Mouse (Mus musculus): Measurements from ENCODE around the gene Alk. TPM values are rescaled to one million over a fixed set of nuclear protein-coding genes. Genes with fewer than 3 reads are reported as not detected.
A peak's percentile ranks its signal among the peaks of the same experiment; 100 is the strongest.

Gene Alk
- polyA plus RNA-seq, 1 experiment from 2014 or later: 0.43 TPM

DNA sequence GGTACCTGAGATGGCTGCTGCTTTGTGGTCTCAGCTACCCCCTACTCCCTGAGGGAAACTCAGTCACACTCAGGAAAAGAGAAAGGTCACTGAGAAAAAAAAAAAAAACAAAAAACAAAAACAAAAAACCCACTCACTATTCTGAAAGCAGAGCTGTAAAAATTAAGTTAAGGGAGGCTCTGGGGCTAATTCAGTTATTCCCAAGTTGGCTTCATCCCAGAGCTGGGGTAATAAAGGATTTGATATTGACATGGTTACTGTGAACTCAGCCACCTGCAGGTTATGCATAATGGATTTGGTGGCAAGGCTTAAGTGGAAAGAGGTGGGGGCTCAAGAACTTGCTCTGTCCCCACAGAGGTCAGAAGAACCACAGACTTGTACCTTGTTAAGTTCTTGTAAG is 667.7 kb downstream of the Alk start:
- no peak for ATAC-seq (ENCODE audit: insufficient number of reproducible peaks, low FRiP score)
- no peaks in the 10 kb centered on the region for H3K27me3 ChIP-seq (replicated peaks)
- no peak overlapping the region for H3K9ac ChIP-seq

DNA sequence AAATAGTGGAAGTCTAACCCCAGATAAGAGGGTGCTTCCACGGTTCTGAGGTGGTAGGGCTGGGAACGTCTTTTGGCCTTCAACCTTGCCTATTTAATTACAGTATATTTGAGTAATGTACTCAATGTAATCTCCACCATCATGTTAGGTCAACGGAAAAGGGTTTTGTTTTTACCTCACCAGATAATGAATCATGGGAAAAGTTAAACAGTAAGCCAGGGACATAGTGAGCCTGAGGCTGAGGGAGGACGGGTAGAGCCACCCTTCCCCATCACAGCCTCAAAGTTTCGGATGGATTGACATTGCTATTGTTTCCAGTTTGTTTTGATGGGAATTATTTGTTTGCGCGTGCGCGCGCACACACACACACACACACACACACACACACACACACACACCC is 668.6 kb downstream of the Alk start:
- no peak overlapping the region for H3K27ac ChIP-seq (ENCODE audit: poor library complexity, severe bottlenecking)
- no peaks in the 10 kb centered on the region for H3K36me3 ChIP-seq
- H3K27me3 ChIP-seq (replicated peaks): no peaks in the 10 kb centered on the region
- no peak overlapping the region for H3K9ac ChIP-seq
- peaks cover 3% of the 10 kb centered on the region; the same call in 1 of the 2 replicates for H3K9me3 ChIP-seq (replicated peaks)
- 78% methylated on average over 10 of the region's 10 CpGs for WGBS
- no peak overlapping the region for H3K4me3 ChIP-seq
- H3K4me1 ChIP-seq (replicated peaks): no peaks in the 10 kb centered on the region
- no peak overlapping the region for H3K4me2 ChIP-seq
- ATAC-seq (ENCODE audit: insufficient number of reproducible peaks, low FRiP score): no peak

More for the DNA sequence above, 667.7 kb downstream of the Alk start:
- Histone ChIP-seq H3K9me3 (replicated peaks) (no peaks in the 10 kb centered on the region), H3K4me1 (replicated peaks) (no peaks in the 10 kb centered on the region), H3K4me2 (no peak overlapping the region), H3K36me3 (no peaks in the 10 kb centered on the region), H3K27ac (ENCODE audit: poor library complexity, severe bottlenecking) (no peak overlapping the region), H3K4me3 (no peak overlapping the region)

DNA sequence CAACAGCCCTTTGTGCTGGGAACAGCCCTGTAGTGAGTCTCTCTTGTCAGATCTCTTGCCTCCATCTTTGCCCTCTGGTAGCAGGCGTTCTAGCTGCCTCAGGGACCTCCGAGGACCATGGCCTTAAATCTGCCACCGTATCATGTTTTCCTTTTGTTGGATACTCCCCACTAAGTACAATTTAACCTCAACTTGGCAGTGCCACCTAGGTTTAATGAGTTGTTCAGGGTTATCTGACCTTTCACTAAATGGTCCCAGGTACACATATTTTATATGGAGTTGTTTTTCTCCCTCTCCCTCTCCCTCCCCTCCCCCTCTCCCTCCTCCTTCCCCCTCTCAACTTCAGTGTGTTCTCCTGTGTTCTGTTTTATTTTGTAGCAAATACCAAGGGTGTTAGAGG is 669.1 kb downstream of the Alk start:
- Histone ChIP-seq H3K4me3 (no peak overlapping the region), H3K36me3 (no peaks in the 10 kb centered on the region), H3K9me3 (replicated peaks) (peaks cover 4% of the 10 kb centered on the region; the same call in 1 of the 2 replicates), H3K9ac (no peak overlapping the region), H3K4me2 (no peak overlapping the region), H3K27me3 (replicated peaks) (no peaks in the 10 kb centered on the region), H3K4me1 (replicated peaks) (no peaks in the 10 kb centered on the region), H3K27ac (ENCODE audit: poor library complexity, severe bottlenecking) (no peak overlapping the region)
- ATAC-seq (ENCODE audit: insufficient number of reproducible peaks, low FRiP score): no peak
- WGBS: 69% methylated on average over 3 of the region's 3 CpGs

DNA sequence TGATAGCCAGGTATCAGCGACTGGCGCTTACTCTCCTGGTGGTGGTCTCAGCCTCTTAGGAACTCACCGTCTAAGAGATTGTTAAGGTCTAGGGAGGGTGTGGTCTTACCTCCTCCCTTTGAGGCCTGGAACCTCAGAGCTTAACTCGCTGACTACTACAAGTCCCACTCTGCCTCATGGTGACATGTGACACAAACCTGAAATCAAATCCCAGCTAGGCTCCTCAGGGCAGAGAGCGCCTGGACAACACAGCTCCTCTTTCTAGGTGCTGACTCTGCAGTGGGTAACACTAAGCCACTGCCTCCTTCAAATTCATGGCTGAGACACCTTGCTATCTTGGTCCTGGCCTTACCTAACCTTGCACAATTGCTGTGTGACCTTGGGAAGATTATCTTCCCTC is 689.5 kb downstream of the Alk start:
- no peaks in the 10 kb centered on the region for H3K36me3 ChIP-seq
- no peak overlapping the region for H3K4me2 ChIP-seq
- 48% methylated on average over 5 of the region's 5 CpGs for WGBS
- H3K27me3 ChIP-seq (replicated peaks): 0 out of 2 replicates have a peak, but pooled peaks cover 3% of the 10 kb centered on the region
- H3K4me1 ChIP-seq (replicated peaks): peaks cover 8% of the 10 kb centered on the region
- no peak overlapping the region for H3K27ac ChIP-seq (ENCODE audit: poor library complexity, severe bottlenecking)
- ATAC-seq (ENCODE audit: insufficient number of reproducible peaks, low FRiP score): no peak
- no peak overlapping the region for H3K4me3 ChIP-seq
- H3K9ac ChIP-seq: no peak overlapping the region
- H3K9me3 ChIP-seq (replicated peaks): no peaks in the 10 kb centered on the region

DNA sequence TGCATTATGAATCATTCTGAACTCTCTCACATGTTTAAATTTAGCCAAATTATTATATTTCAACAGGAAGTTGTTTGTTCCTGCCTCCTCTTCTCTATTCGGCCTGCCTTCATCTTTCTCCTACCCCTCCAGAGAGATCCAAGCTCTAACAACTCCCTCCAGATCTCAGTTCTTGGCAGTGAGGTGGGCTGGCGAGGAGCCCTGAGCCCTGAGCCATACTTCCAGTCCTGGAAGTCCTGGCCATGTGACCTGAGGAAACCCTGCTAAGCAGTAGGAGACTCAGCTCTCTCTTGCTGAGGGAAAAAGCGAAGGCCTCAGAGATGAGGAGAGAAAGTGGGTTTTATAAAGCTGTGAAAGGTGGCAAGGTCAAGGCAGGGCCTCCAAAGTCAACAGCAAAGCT is 689.9 kb downstream of the Alk start:
- 0 out of 2 replicates have a peak, but pooled peaks cover 3% of the 10 kb centered on the region for H3K27me3 ChIP-seq (replicated peaks)
- no peak for ATAC-seq (ENCODE audit: insufficient number of reproducible peaks, low FRiP score)
- H3K36me3 ChIP-seq: no peaks in the 10 kb centered on the region
- H3K27ac ChIP-seq (ENCODE audit: poor library complexity, severe bottlenecking): no peak overlapping the region
- H3K4me2 ChIP-seq: no peak overlapping the region
- no peak overlapping the region for H3K4me3 ChIP-seq
- H3K9ac ChIP-seq: no peak overlapping the region
- no peaks in the 10 kb centered on the region for H3K9me3 ChIP-seq (replicated peaks)
- H3K4me1 ChIP-seq (replicated peaks): peaks cover 8% of the 10 kb centered on the region
- WGBS: 68% methylated on average over 3 of the region's 3 CpGs

DNA sequence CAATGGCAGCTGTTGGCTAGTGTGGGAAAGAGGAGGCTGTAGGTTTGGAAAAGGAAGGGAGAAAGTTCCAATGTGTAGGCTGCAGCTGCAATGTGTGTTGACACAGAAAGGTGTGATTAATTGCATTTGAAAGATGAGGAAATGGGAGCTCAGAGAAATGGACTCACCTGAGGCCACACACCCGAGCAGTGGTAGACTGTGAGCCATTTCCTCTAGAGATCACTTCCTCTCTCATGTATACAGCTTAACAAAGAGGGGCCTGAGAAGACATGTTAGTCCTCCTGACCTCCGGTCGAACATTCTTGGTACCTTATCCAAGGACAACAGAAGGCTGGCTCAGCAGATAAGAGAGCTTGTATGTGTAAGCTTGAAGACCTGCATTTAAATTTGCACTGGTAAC is 691.2 kb downstream of the Alk start:
- no peak overlapping the region for H3K4me2 ChIP-seq
- H3K36me3 ChIP-seq: no peaks in the 10 kb centered on the region
- peak; percentile 33; the same call in 1 of the 2 replicates for ATAC-seq (ENCODE audit: insufficient number of reproducible peaks, low FRiP score)
- H3K9me3 ChIP-seq (replicated peaks): no peaks in the 10 kb centered on the region
- H3K27ac ChIP-seq (ENCODE audit: poor library complexity, severe bottlenecking): no peak overlapping the region
- no peak overlapping the region for H3K9ac ChIP-seq
- peaks cover 8% of the 10 kb centered on the region for H3K4me1 ChIP-seq (replicated peaks)
- 27% methylated on average over 3 of the region's 3 CpGs for WGBS
- H3K27me3 ChIP-seq (replicated peaks): 0 out of 2 replicates have a peak, but pooled peaks cover 3% of the 10 kb centered on the region
- H3K4me3 ChIP-seq: no peak overlapping the region

DNA sequence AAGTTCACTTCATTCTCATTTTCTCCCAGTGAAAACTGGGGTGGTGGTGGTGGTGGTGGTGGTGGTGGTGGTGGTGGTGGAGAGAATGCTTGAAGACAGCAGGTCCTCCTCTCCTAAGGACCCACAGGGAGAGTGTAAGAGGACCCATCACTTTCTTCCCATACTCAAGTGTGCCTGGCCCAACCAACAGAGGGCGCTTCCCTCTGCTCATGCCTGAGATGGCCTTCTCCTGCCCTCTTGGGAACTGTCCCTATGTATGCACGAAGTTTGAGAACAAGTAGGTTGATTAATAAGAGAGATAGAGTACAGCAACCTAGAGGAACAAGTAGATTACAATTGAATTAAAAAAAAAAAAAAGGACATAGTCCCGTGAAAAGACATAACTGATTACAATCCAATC is 695.3 kb downstream of the Alk start:
- H3K4me1 ChIP-seq (replicated peaks): peaks cover 3% of the 10 kb centered on the region; the same call in 1 of the 2 replicates
- H3K9ac ChIP-seq: no peak overlapping the region
- no peak for ATAC-seq (ENCODE audit: insufficient number of reproducible peaks, low FRiP score)
- 41% methylated on average over 3 of the region's 3 CpGs for WGBS
- H3K27me3 ChIP-seq (replicated peaks): no peaks in the 10 kb centered on the region
- H3K4me3 ChIP-seq: no peak overlapping the region
- H3K9me3 ChIP-seq (replicated peaks): no peaks in the 10 kb centered on the region
- no peak overlapping the region for H3K27ac ChIP-seq (ENCODE audit: poor library complexity, severe bottlenecking)
- H3K36me3 ChIP-seq: no peaks in the 10 kb centered on the region
- H3K4me2 ChIP-seq: no peak overlapping the region

DNA sequence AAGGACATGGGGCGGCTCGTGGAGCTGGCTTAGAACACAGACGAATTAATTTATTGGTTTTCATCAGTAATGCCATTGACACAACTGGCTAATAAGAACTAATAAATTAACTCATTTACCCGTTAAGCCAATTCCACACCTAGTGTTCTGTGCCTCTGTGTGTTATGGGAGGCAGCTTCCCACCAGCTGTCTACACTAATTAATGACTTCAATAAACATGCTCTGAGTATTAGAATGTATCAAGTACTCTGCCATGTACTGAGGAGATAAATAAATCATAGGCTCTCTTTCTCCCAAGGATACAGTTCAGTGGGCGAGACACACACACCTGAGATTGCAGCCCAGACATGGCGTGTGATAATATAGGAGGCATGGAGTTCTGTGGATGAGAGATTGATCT is 723.1 kb downstream of the Alk start:
- H3K27me3 ChIP-seq (replicated peaks): no peaks in the 10 kb centered on the region
- no peak overlapping the region for H3K4me3 ChIP-seq
- H3K4me1 ChIP-seq (replicated peaks): no peaks in the 10 kb centered on the region
- H3K36me3 ChIP-seq: no peaks in the 10 kb centered on the region
- H3K9me3 ChIP-seq (replicated peaks): peaks cover 6% of the 10 kb centered on the region
- no peak overlapping the region for H3K4me2 ChIP-seq
- no peak overlapping the region for H3K27ac ChIP-seq (ENCODE audit: poor library complexity, severe bottlenecking)
- WGBS: 90% methylated on average over 6 of the region's 6 CpGs
- H3K9ac ChIP-seq: no peak overlapping the region
- no peak for ATAC-seq (ENCODE audit: insufficient number of reproducible peaks, low FRiP score)

DNA sequence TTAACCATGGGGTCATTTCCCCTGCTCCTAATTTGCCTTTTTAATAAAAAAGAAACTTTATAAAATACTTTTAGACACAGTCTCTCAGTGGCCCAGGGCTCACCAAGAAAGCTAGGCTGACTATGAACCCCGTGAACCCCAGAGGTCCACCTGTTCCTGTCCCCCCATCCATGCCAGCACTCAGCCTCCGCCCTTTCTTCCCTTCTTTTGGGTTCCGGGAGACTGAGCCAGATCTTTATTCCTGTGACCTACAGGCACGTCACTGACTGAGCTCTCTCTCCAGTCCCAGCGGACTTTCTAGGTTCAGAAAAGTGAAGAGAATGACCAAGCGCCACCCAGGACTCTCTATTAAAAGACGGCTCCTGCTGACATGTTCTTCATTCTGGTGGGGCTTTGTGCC is 728.9 kb downstream of the Alk start:
- H3K27ac ChIP-seq (ENCODE audit: poor library complexity, severe bottlenecking): peak overlapping the region; percentile 60; the same call in 1 of the 2 replicates
- H3K9me3 ChIP-seq (replicated peaks): 0 out of 2 replicates have a peak, but pooled peaks cover 4% of the 10 kb centered on the region
- no peaks in the 10 kb centered on the region for H3K27me3 ChIP-seq (replicated peaks)
- H3K4me3 ChIP-seq: no peak overlapping the region
- no peak overlapping the region for H3K9ac ChIP-seq
- H3K4me2 ChIP-seq: no peak overlapping the region
- ATAC-seq (ENCODE audit: insufficient number of reproducible peaks, low FRiP score): no peak
- no peaks in the 10 kb centered on the region; the same call in 1 of the 2 replicates for H3K4me1 ChIP-seq (replicated peaks)
- H3K36me3 ChIP-seq: no peaks in the 10 kb centered on the region
- WGBS: 68% methylated on average over 7 of the region's 7 CpGs

DNA sequence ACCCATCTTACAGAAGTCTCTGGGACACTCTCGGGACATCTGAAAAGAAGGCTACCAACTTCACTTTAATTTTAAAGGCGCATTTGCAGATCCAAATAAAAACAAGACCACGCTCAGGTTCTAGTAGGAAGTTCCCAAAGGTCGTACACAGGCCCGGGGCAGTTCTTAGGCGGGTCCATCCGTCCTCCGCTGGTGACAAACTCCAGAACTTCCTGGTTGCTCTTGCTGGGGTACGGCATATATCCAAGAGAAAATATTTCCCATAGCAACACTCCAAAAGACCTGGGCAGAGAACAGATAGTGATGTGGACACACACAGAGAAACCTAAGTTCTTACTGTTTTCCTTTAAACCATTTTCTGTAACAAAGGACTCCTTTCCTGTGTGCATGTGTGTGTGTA is 729.6 kb downstream of the Alk start:
- WGBS: 58% methylated on average over 9 of the region's 9 CpGs
- H3K4me1 ChIP-seq (replicated peaks): no peaks in the 10 kb centered on the region; the same call in 1 of the 2 replicates
- no peak overlapping the region for H3K27ac ChIP-seq (ENCODE audit: poor library complexity, severe bottlenecking)
- H3K4me3 ChIP-seq: no peak overlapping the region
- ATAC-seq (ENCODE audit: insufficient number of reproducible peaks, low FRiP score): peak; percentile 81
- H3K9ac ChIP-seq: no peak overlapping the region
- H3K4me2 ChIP-seq: no peak overlapping the region
- no peaks in the 10 kb centered on the region for H3K36me3 ChIP-seq
- H3K27me3 ChIP-seq (replicated peaks): no peaks in the 10 kb centered on the region
- H3K9me3 ChIP-seq (replicated peaks): 0 out of 2 replicates have a peak, but pooled peaks cover 4% of the 10 kb centered on the region

DNA sequence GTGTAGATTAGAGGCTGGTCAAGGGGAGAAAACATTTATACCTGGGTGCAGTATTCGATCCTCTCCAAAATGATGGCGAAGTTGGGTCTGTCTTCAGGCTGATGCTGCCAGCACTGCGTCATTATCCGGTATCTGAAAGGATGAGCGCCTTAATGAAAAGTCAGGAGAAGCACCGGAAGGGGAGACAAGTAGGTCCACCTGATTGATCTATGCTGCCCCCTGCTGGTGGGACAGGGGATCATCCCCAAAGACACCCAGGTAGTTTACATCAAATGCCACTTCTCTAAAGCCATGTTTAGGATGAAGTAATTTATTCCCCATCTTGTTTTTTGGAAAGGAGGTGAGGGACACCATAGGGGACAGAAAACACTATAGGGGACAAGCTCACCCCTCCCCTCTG is 730.4 kb downstream of the Alk start:
- Histone ChIP-seq H3K36me3 (no peaks in the 10 kb centered on the region), H3K27ac (ENCODE audit: poor library complexity, severe bottlenecking) (no peak overlapping the region), H3K9me3 (replicated peaks) (0 out of 2 replicates have a peak, but pooled peaks cover 4% of the 10 kb centered on the region), H3K4me1 (replicated peaks) (no peaks in the 10 kb centered on the region; the same call in 1 of the 2 replicates), H3K4me2 (no peak overlapping the region), H3K4me3 (no peak overlapping the region), H3K9ac (no peak overlapping the region), H3K27me3 (replicated peaks) (no peaks in the 10 kb centered on the region)
- ATAC-seq (ENCODE audit: insufficient number of reproducible peaks, low FRiP score): no peak
- 32% methylated on average over 6 of the region's 6 CpGs for WGBS

DNA sequence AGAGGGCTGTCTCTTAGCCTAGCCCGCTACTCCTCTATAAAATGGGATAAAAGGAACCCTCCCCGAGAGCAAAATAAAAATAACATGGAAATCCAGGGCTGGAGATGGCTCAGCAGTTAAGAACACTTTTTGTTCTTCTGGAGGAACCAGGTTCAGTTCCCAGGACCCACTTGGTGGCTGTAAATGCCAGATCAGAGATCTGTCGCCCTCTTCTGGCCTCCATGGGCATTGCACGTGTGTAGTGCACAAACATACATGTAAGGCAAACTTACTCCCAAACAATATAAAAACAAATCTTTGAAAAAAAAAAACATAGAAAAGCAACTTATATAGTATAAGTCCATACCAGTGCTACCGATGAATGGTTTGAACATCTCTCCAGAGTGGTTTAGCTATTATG is 731.5 kb downstream of the Alk start:
- H3K9me3 ChIP-seq (replicated peaks): 0 out of 2 replicates have a peak, but pooled peaks cover 4% of the 10 kb centered on the region
- ATAC-seq (ENCODE audit: insufficient number of reproducible peaks, low FRiP score): no peak
- H3K4me3 ChIP-seq: no peak overlapping the region
- H3K9ac ChIP-seq: no peak overlapping the region
- no peak overlapping the region for H3K27ac ChIP-seq (ENCODE audit: poor library complexity, severe bottlenecking)
- no peak overlapping the region for H3K4me2 ChIP-seq
- H3K36me3 ChIP-seq: no peaks in the 10 kb centered on the region
- 59% methylated on average over 5 of the region's 5 CpGs for WGBS
- H3K27me3 ChIP-seq (replicated peaks): no peaks in the 10 kb centered on the region
- H3K4me1 ChIP-seq (replicated peaks): no peaks in the 10 kb centered on the region; the same call in 1 of the 2 replicates
